Mouse (Mus musculus): ENCODE data around the gene Tbrg1.

GRCm38 (mm10) chr9:37659413-37659812 is 2.3 kb upstream of the Tbrg1 start:
- TF ChIP-seq HCFC1 (IDR thresholded peaks at IDR 0.05; ENCODE audit: borderline replicate concordance, insufficient read depth, low read length), result no peak
- TF ChIP-seq MAFK (IDR thresholded peaks at IDR 0.05; ENCODE audit: insufficient read depth, low read depth, low read length), result no peak
- TF ChIP-seq CHD2 (IDR thresholded peaks at IDR 0.05; ENCODE audit: low read depth, low read length), result no peak

Measured in ES-E14 (cell line).